Mouse (Mus musculus): ENCODE data around the gene Pcdh15. TPM values are rescaled to one million over a fixed set of nuclear protein-coding genes. Genes with fewer than 3 reads are reported as not detected.

Pcdh15 gene
- polyA plus RNA-seq, 1 experiment = 0.08 TPM

GRCm38 (mm10) chr10:74415949-74416348, 1316.8 kb downstream of the Pcdh15 start:
- TF ChIP-seq MAX (IDR thresholded peaks at IDR 0.05; ENCODE audit: low read depth) = no peak
- no peaks in the 10 kb centered on the region for H3K27me3 ChIP-seq (ENCODE audit: control insufficient read depth, insufficient read depth, insufficient read length)
- H3K4me2 ChIP-seq (ENCODE audit: low read depth) = no peak overlapping the region
- H3K4me3 ChIP-seq = no peak overlapping the region
- H3K36me3 ChIP-seq (ENCODE audit: control insufficient read depth, insufficient read depth) = no peaks in the 10 kb centered on the region
- no peak overlapping the region for H3ac ChIP-seq (ENCODE audit: control insufficient read depth, insufficient read length)
- H3K79me2 ChIP-seq (ENCODE audit: control insufficient read depth, insufficient read depth) = no peaks in the 10 kb centered on the region

- Histone ChIP-seq H3K27me3 (ENCODE audit: control insufficient read depth, insufficient read depth, insufficient read length) (no peaks in the 10 kb centered on the region), H3ac (ENCODE audit: control insufficient read depth, insufficient read length) (no peak overlapping the region), H3K79me2 (ENCODE audit: control insufficient read depth, insufficient read depth) (no peaks in the 10 kb centered on the region), H3K4me3 (no peak overlapping the region), H3K4me2 (ENCODE audit: low read depth) (no peak overlapping the region), H3K36me3 (ENCODE audit: control insufficient read depth, insufficient read depth) (no peaks in the 10 kb centered on the region)
- TF ChIP-seq TCF12 (IDR thresholded peaks at IDR 0.05; ENCODE audit: insufficient read depth, poor library complexity, severe bottlenecking) (no peak), POLR2A (IDR thresholded peaks at IDR 0.05; ENCODE audit: insufficient read length, low read depth) (no peak)
These were observed 1350.9 kb downstream of the Pcdh15 start for GRCm38 (mm10) chr10:74450069-74450468.

GRCm38 (mm10) chr10:74463972-74464371, 1364.8 kb downstream of the Pcdh15 start:
- H3K79me2 ChIP-seq (ENCODE audit: control insufficient read depth, insufficient read depth) = no peaks in the 10 kb centered on the region
- H3K4me2 ChIP-seq (ENCODE audit: low read depth) = no peak overlapping the region
- TF ChIP-seq MYOG (IDR thresholded peaks at IDR 0.05; ENCODE audit: control insufficient read depth in 1 of 3, insufficient read depth in 1 of 3, insufficient read length in 2 of 3, low read depth in 2 of 3) = no peak
- TF ChIP-seq E2F4 (IDR thresholded peaks at IDR 0.05; ENCODE audit: insufficient read depth) = no peak
- TF ChIP-seq SRF (IDR thresholded peaks at IDR 0.05; ENCODE audit: control insufficient read depth, insufficient read length, low read depth) = no peak
- no peak for TF ChIP-seq TCF3 (IDR thresholded peaks at IDR 0.05; ENCODE audit: insufficient read length, low read depth)
- no peak for TF ChIP-seq REST (IDR thresholded peaks at IDR 0.05; ENCODE audit: insufficient read depth, insufficient read length)
- no peak for TF ChIP-seq MAX (IDR thresholded peaks at IDR 0.05; ENCODE audit: low read depth)
- no peak overlapping the region for H3K4me3 ChIP-seq
- H3K36me3 ChIP-seq (ENCODE audit: control insufficient read depth, insufficient read depth) = no peaks in the 10 kb centered on the region
- no peaks in the 10 kb centered on the region for H3K27me3 ChIP-seq (ENCODE audit: control insufficient read depth, insufficient read depth, insufficient read length)
- H3ac ChIP-seq (ENCODE audit: control insufficient read depth, insufficient read length) = no peak overlapping the region

GRCm38 (mm10) chr10:74480779-74481178, 1381.6 kb downstream of the Pcdh15 start:
- H3K4me2 ChIP-seq (ENCODE audit: low read depth) = no peak overlapping the region
- no peak overlapping the region for H3ac ChIP-seq (ENCODE audit: control insufficient read depth, insufficient read length)
- H3K79me2 ChIP-seq (ENCODE audit: control insufficient read depth, insufficient read depth) = no peaks in the 10 kb centered on the region
- TF ChIP-seq USF1 (IDR thresholded peaks at IDR 0.05; ENCODE audit: low read depth) = no peak
- TF ChIP-seq POLR2AphosphoS2 (IDR thresholded peaks at IDR 0.05; ENCODE audit: insufficient read length, low read depth) = no peak
- TF ChIP-seq TCF12 (IDR thresholded peaks at IDR 0.05; ENCODE audit: insufficient read depth, poor library complexity, severe bottlenecking) = no peak
- TF ChIP-seq POLR2A (IDR thresholded peaks at IDR 0.05; ENCODE audit: insufficient read length, low read depth) = no peak
- no peak for TF ChIP-seq MYOD1 (IDR thresholded peaks at IDR 0.05; ENCODE audit: control insufficient read depth in 1 of 3, insufficient read length in 2 of 3, low read depth in 2 of 3)
- no peak for TF ChIP-seq MAX (IDR thresholded peaks at IDR 0.05; ENCODE audit: low read depth)
- TF ChIP-seq CEBPB (IDR thresholded peaks at IDR 0.05; ENCODE audit: insufficient read depth, poor library complexity, severe bottlenecking) = no peak
- TF ChIP-seq E2F4 (IDR thresholded peaks at IDR 0.05; ENCODE audit: insufficient read depth) = no peak
- no peak for TF ChIP-seq REST (IDR thresholded peaks at IDR 0.05; ENCODE audit: insufficient read depth, insufficient read length)
- TF ChIP-seq TCF3 (IDR thresholded peaks at IDR 0.05; ENCODE audit: insufficient read length, low read depth) = no peak
- TF ChIP-seq SRF (IDR thresholded peaks at IDR 0.05; ENCODE audit: control insufficient read depth, insufficient read length, low read depth) = no peak
- no peak overlapping the region for H3K4me3 ChIP-seq
- no peaks in the 10 kb centered on the region for H3K36me3 ChIP-seq (ENCODE audit: control insufficient read depth, insufficient read depth)
- no peaks in the 10 kb centered on the region for H3K27me3 ChIP-seq (ENCODE audit: control insufficient read depth, insufficient read depth, insufficient read length)

GRCm38 (mm10) chr10:74512315-74512714, 1413.2 kb downstream of the Pcdh15 start:
- Histone ChIP-seq H3K27me3 (ENCODE audit: control insufficient read depth, insufficient read depth, insufficient read length) (no peaks in the 10 kb centered on the region), H3K4me3 (no peak overlapping the region), H3K36me3 (ENCODE audit: control insufficient read depth, insufficient read depth) (no peaks in the 10 kb centered on the region), H3K79me2 (ENCODE audit: control insufficient read depth, insufficient read depth) (no peaks in the 10 kb centered on the region), H3K4me2 (ENCODE audit: low read depth) (no peak overlapping the region), H3ac (ENCODE audit: control insufficient read depth, insufficient read length) (no peak overlapping the region)
- TF ChIP-seq SRF (IDR thresholded peaks at IDR 0.05; ENCODE audit: control insufficient read depth, insufficient read length, low read depth) (no peak), POLR2AphosphoS2 (IDR thresholded peaks at IDR 0.05; ENCODE audit: insufficient read length, low read depth) (no peak), REST (IDR thresholded peaks at IDR 0.05; ENCODE audit: insufficient read depth, insufficient read length) (no peak), POLR2A (IDR thresholded peaks at IDR 0.05; ENCODE audit: insufficient read length, low read depth) (no peak), TCF12 (IDR thresholded peaks at IDR 0.05; ENCODE audit: insufficient read depth, poor library complexity, severe bottlenecking) (no peak), CEBPB (IDR thresholded peaks at IDR 0.05; ENCODE audit: insufficient read depth, poor library complexity, severe bottlenecking) (no peak), USF1 (IDR thresholded peaks at IDR 0.05; ENCODE audit: low read depth) (no peak), E2F4 (IDR thresholded peaks at IDR 0.05; ENCODE audit: insufficient read depth) (no peak), MYOD1 (IDR thresholded peaks at IDR 0.05; ENCODE audit: control insufficient read depth in 1 of 3, insufficient read length in 2 of 3, low read depth in 2 of 3) (no peak), MYOG (IDR thresholded peaks at IDR 0.05; ENCODE audit: control insufficient read depth in 1 of 3, insufficient read depth in 1 of 3, insufficient read length in 2 of 3, low read depth in 2 of 3) (no peak), MAX (IDR thresholded peaks at IDR 0.05; ENCODE audit: low read depth) (no peak), TCF3 (IDR thresholded peaks at IDR 0.05; ENCODE audit: insufficient read length, low read depth) (no peak)
